Comparison of ENCODE assay signal across 24 mouse cellular contexts in genomic region chr12:110349621-110350020, GRCm38 (mm10).
DNase-seq lines count a peak whose midpoint lies in the region; ATAC-seq and TF ChIP-seq lines count a peak whose summit lies in the region.
"Had no signal": no experiment of that assay in that cellular context is flagged by ENCODE, and none has a peak within 500 bp of the region (broad histone marks: within the 10 kb centered on the region; RNA-seq: fewer than 3 reads in every experiment).

No protein-coding gene starts in this region.

- TF ChIP-seq CTCF in ES-Bruce4 (IDR thresholded peaks at IDR 0.05; ENCODE audit: low read depth, low read length): no peak

- H3K27me3 ChIP-seq in ES-Bruce4 (ENCODE audit: control insufficient read depth, insufficient read depth, low read length, poor library complexity, severe bottlenecking): no peaks in the 10 kb centered on the region
- H3K27me3 ChIP-seq in kidney, embryonic 15.5 days: no peaks in the 10 kb centered on the region
- H3K27me3 ChIP-seq: embryonic facial prominence, embryonic 13.5 days; embryonic facial prominence, embryonic 15.5 days; forebrain, embryonic 12.5 days had no signal

- H3K27ac ChIP-seq in ES-Bruce4 (ENCODE audit: insufficient read depth, low read length) (peak overlapping the region; percentile 52; the same call in 1 of the 2 replicates), ES-E14 (ENCODE audit: insufficient read depth, low read depth, low read length, poor library complexity, severe bottlenecking) (peak overlapping the region; percentile 63; the same call in 1 of the 2 replicates)
- H3K27ac ChIP-seq in kidney, embryonic 15.5 days: no peak overlapping the region
- H3K27ac ChIP-seq: embryonic facial prominence, embryonic 13.5 days; embryonic facial prominence, embryonic 15.5 days; forebrain, embryonic 10.5 days; forebrain, embryonic 12.5 days had no signal

- H3K9me3 ChIP-seq in ES-Bruce4 (replicated peaks; ENCODE audit: control insufficient read depth, insufficient read depth, low read length, poor library complexity, severe bottlenecking): no peaks in the 10 kb centered on the region
- no peaks in the 10 kb centered on the region for H3K9me3 ChIP-seq in ES-E14 (ENCODE audit: control insufficient read depth, insufficient read depth, low read depth, low read length)
- no peaks in the 10 kb centered on the region for H3K9me3 ChIP-seq in kidney, embryonic 15.5 days (replicated peaks)
- H3K9me3 ChIP-seq: embryonic facial prominence, embryonic 13.5 days; embryonic facial prominence, embryonic 15.5 days; forebrain, embryonic 10.5 days; forebrain, embryonic 12.5 days had no signal

- no peak for TF ChIP-seq POLR2A in ES-Bruce4 (IDR thresholded peaks at IDR 0.05; ENCODE audit: insufficient read depth, low read length)

- no peak overlapping the region for H3K4me3 ChIP-seq in ES-Bruce4 (ENCODE audit: low read depth, low read length)
- no peak overlapping the region for H3K4me3 ChIP-seq in ES-E14 (ENCODE audit: insufficient read depth in 1 of 2, low read depth in 1 of 2, low read length in 2 of 2, poor library complexity in 1 of 2, severe bottlenecking in 1 of 2)
- H3K4me3 ChIP-seq in kidney, embryonic 15.5 days (replicated peaks): no peak overlapping the region
- H3K4me3 ChIP-seq: embryonic facial prominence, embryonic 13.5 days; embryonic facial prominence, embryonic 15.5 days; erythroblast, embryonic 14.5 days; forebrain, embryonic 10.5 days; forebrain, embryonic 12.5 days had no signal

- TF ChIP-seq EP300 in ES-Bruce4 (IDR thresholded peaks at IDR 0.05; ENCODE audit: insufficient read depth, low read depth, low read length): no peak

- H3K9ac ChIP-seq in ES-Bruce4 (ENCODE audit: low read depth, poor library complexity, severe bottlenecking) (no peak overlapping the region), ES-E14 (ENCODE audit: insufficient read depth, low read depth, low read length, poor library complexity, severe bottlenecking) (no peak overlapping the region)
- no peak overlapping the region for H3K9ac ChIP-seq in kidney, embryonic 15.5 days
- H3K9ac ChIP-seq: embryonic facial prominence, embryonic 13.5 days; embryonic facial prominence, embryonic 15.5 days; forebrain, embryonic 12.5 days had no signal

- H3K36me3 ChIP-seq in ES-Bruce4 (ENCODE audit: control insufficient read depth, insufficient read depth, low read length, poor library complexity, severe bottlenecking): no peaks in the 10 kb centered on the region
- H3K36me3 ChIP-seq in ES-E14 (ENCODE audit: control insufficient read depth, insufficient read depth, low read length, poor library complexity, severe bottlenecking): no peaks in the 10 kb centered on the region
- H3K36me3 ChIP-seq in kidney, embryonic 15.5 days: no peaks in the 10 kb centered on the region
- H3K36me3 ChIP-seq: embryonic facial prominence, embryonic 13.5 days; embryonic facial prominence, embryonic 15.5 days; forebrain, embryonic 10.5 days; forebrain, embryonic 12.5 days had no signal

- H3K4me1 ChIP-seq in ES-Bruce4 (ENCODE audit: control insufficient read depth, insufficient read depth, low read length) (no peaks in the 10 kb centered on the region), ES-E14 (ENCODE audit: control insufficient read depth in 2 of 2, insufficient read depth in 2 of 2, low read length in 2 of 2, poor library complexity in 1 of 2) (peaks cover 0 to 5% of the 10 kb centered on the region in 2 experiments; a peak in 1 of 4 replicates)
- no peaks in the 10 kb centered on the region for H3K4me1 ChIP-seq in kidney, embryonic 15.5 days
- H3K4me1 ChIP-seq: embryonic facial prominence, embryonic 13.5 days; embryonic facial prominence, embryonic 15.5 days; forebrain, embryonic 10.5 days; forebrain, embryonic 12.5 days had no signal

- DNase-seq in ES-E14 (ENCODE audit: low read depth, low spot score): peak; percentile 78
- peak; percentile 89 for DNase-seq in ZHBTc4 (ENCODE audit: low read depth, low spot score)
- DNase-seq in thymus, postnatal 36 days: no peak
- DNase-seq: adrenal gland, adult 2 months; adrenal gland, postnatal 10 days; adrenal gland, postnatal 25 days; B cell, adult 2 months; cerebellum, adult 11 months; cerebellum, adult 18-20 months; cerebellum, adult 8-10 months; cerebellum, adult 9-11 months; cerebellum, postnatal 14 days; cerebellum, postnatal 36 days; embryo, embryonic 11 days had no signal

- H3K4me2 ChIP-seq in kidney, embryonic 15.5 days: no peak overlapping the region
- H3K4me2 ChIP-seq: embryonic facial prominence, embryonic 13.5 days; embryonic facial prominence, embryonic 15.5 days; forebrain, embryonic 12.5 days had no signal

- ATAC-seq in kidney, embryonic 15.5 days (replicated peaks; ENCODE audit: low FRiP score): no peak
- ATAC-seq: CD4-positive, CD25-positive, alpha-beta regulatory T cell, adult 4 months; forebrain, embryonic 14.5 days; forebrain, embryonic 16.5 days had no signal

- in situ Hi-C loops in ES-E14 (cut with MboI; ENCODE audit: low sequenced_read_pairs in 2 of 2, unreplicated experiment in 2 of 2): no loop called here

- WGBS in kidney, embryonic 15.5 days: 69% methylated on average over 1 of the region's 1 CpGs

TF ChIP-seq in ES-E14, 5 proteins besides CTCF, POLR2A, EP300 and RAD21:
- TF ChIP-seq ZNF384 (IDR thresholded peaks at IDR 0.05; ENCODE audit: low read depth, low read length) (no peak), MAFK (IDR thresholded peaks at IDR 0.05; ENCODE audit: insufficient read depth, low read depth, low read length) (no peak), HCFC1 (IDR thresholded peaks at IDR 0.05; ENCODE audit: borderline replicate concordance, insufficient read depth, low read length) (no peak), ZC3H11A (IDR thresholded peaks at IDR 0.05; ENCODE audit: borderline replicate concordance, low read depth, low read length) (no peak), CHD2 (IDR thresholded peaks at IDR 0.05; ENCODE audit: low read depth, low read length) (no peak)

Comparison
In these comparisons a context has a peak if more than half of its experiments do, and no peak if none do; other contexts are left out.
1. DNase-seq: peak in ES-E14 (single experiment) and ZHBTc4 (single experiment); none in thymus, postnatal 36 days (0 of 2).